12 mouse cellular contexts compared by ENCODE assay signal in genomic region chrX:11689989-11690405, GRCm38 (mm10).
DNase-seq lines count a peak whose midpoint lies in the region; ATAC-seq lines count a peak whose summit lies in the region.
"Had no signal": no experiment of that assay in that cellular context is flagged by ENCODE, and none has a peak within 500 bp of the region (broad histone marks: within the 10 kb centered on the region; RNA-seq: fewer than 3 reads in every experiment).

No protein-coding gene starts in this region.

- 33% methylated on average over 18 of the region's 18 CpGs for WGBS in forebrain, embryonic 13.5 days
- WGBS in forebrain, embryonic 10.5 days = 77% methylated on average over 18 of the region's 18 CpGs
- 70% methylated on average over 18 of the region's 18 CpGs for WGBS in heart, embryonic 12.5 days

- H3K9ac ChIP-seq in forebrain, embryonic 13.5 days = no peak overlapping the region
- no peak overlapping the region for H3K9ac ChIP-seq in heart, embryonic 12.5 days
- H3K9ac ChIP-seq: hindbrain, embryonic 14.5 days; neural tube, embryonic 12.5 days had no signal

- H3K4me1 ChIP-seq in forebrain, embryonic 13.5 days = peaks cover 10% of the 10 kb centered on the region
- peaks cover 10% of the 10 kb centered on the region; the same call in 1 of the 2 replicates for H3K4me1 ChIP-seq in forebrain, embryonic 10.5 days
- H3K4me1 ChIP-seq in heart, embryonic 12.5 days (replicated peaks) = peaks cover 10% of the 10 kb centered on the region
- H3K4me1 ChIP-seq: neural tube, embryonic 12.5 days had no signal

- H3K9me3 ChIP-seq in forebrain, embryonic 13.5 days (replicated peaks) = no peaks in the 10 kb centered on the region
- H3K9me3 ChIP-seq in forebrain, embryonic 10.5 days = no peaks in the 10 kb centered on the region
- H3K9me3 ChIP-seq in heart, embryonic 12.5 days (replicated peaks) = no peaks in the 10 kb centered on the region
- H3K9me3 ChIP-seq: neural tube, embryonic 12.5 days had no signal

- no peak overlapping the region for H3K27ac ChIP-seq in forebrain, embryonic 13.5 days
- H3K27ac ChIP-seq in forebrain, embryonic 10.5 days = no peak overlapping the region
- no peak overlapping the region for H3K27ac ChIP-seq in heart, embryonic 12.5 days (ENCODE audit: poor library complexity, severe bottlenecking)
- H3K27ac ChIP-seq: hindbrain, embryonic 14.5 days; neural tube, embryonic 12.5 days had no signal

- H3K4me3 ChIP-seq in forebrain, embryonic 13.5 days = no peak overlapping the region
- H3K4me3 ChIP-seq in forebrain, embryonic 10.5 days = no peak overlapping the region
- H3K4me3 ChIP-seq in heart, embryonic 12.5 days = no peak overlapping the region
- H3K4me3 ChIP-seq: neural tube, embryonic 12.5 days had no signal

- H3K27me3 ChIP-seq in forebrain, embryonic 13.5 days = no peaks in the 10 kb centered on the region
- H3K27me3 ChIP-seq in forebrain, embryonic 10.5 days (ENCODE audit: poor library complexity, severe bottlenecking) = peaks cover 84% of the 10 kb centered on the region
- H3K27me3 ChIP-seq in heart, embryonic 12.5 days (replicated peaks) = peaks cover 4% of the 10 kb centered on the region; the same call in 1 of the 2 replicates
- H3K27me3 ChIP-seq: neural tube, embryonic 12.5 days had no signal

- H3K36me3 ChIP-seq in forebrain, embryonic 13.5 days (ENCODE audit: poor library complexity, severe bottlenecking) = no peaks in the 10 kb centered on the region
- no peaks in the 10 kb centered on the region for H3K36me3 ChIP-seq in forebrain, embryonic 10.5 days (replicated peaks)
- H3K36me3 ChIP-seq in heart, embryonic 12.5 days = no peaks in the 10 kb centered on the region
- H3K36me3 ChIP-seq: neural tube, embryonic 12.5 days had no signal

- ATAC-seq in forebrain, embryonic 13.5 days = peak; percentile 41; the same call in 1 of the 2 replicates
- ATAC-seq in megakaryocyte-erythroid progenitor cell, adult 5-6 weeks (replicated peaks; ENCODE audit: low FRiP score, low TSS enrichment, poor library complexity, severe bottlenecking) = peak; percentile 83
- no peak for ATAC-seq in heart, embryonic 12.5 days (ENCODE audit: insufficient number of reproducible peaks, low FRiP score)

- DNase-seq in forebrain, embryonic 10.5 days (ENCODE audit: extremely low spot score, low spot score) = no peak
- peak; percentile 68 for DNase-seq in retina, postnatal 1 day
- DNase-seq in retina, embryonic 14.5 days (ENCODE audit: low spot score) = no peak
- no peak for DNase-seq in ovary, postnatal 10 days (ENCODE audit: low spot score)
- DNase-seq in frontal cortex, postnatal 10 days (ENCODE audit: low spot score in 2 of 2) = no peak
- DNase-seq: cerebellum, adult 9-11 months; gastrocnemius, postnatal 10 days had no signal

- H3K4me2 ChIP-seq in forebrain, embryonic 13.5 days = peak overlapping the region; percentile 43
- no peak overlapping the region for H3K4me2 ChIP-seq in heart, embryonic 12.5 days
- H3K4me2 ChIP-seq: hindbrain, embryonic 14.5 days; neural tube, embryonic 12.5 days had no signal
